Mouse (Mus musculus) urinary bladder, postnatal 10 days (tissue): ENCODE results near the gene Dio3.

Source experiments
- DNase-seq: peaks from one replicate; pipeline ENCODE4 v3.0.0; 2022; ENCODE audit warnings: low spot score

The Dio3 gene

DNA sequence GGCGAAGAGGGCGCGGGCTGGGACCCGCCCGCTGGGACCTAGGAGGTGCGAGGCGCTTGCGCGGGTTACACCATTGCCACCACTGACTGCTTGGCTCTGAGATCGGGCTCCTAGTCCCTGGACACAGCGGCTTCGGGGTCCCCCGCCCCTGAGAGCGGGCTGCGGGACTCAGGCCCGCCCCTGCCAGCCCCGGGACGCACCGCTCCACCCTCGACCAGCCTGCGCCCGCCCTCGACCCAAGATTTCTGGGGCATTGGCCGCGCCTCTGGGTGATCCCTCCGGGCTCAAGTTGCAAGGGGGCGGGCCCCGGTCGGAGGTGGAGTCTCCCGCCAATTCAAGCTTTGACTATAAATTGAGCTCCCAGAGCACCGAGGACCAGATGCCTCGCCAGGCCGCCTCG is at the start of gene Dio3:
Dio3 (plus strand) TSS at position 216 of the 400 bp plus-strand sequence.
- DNase-seq: peak; percentile 23

DNA sequence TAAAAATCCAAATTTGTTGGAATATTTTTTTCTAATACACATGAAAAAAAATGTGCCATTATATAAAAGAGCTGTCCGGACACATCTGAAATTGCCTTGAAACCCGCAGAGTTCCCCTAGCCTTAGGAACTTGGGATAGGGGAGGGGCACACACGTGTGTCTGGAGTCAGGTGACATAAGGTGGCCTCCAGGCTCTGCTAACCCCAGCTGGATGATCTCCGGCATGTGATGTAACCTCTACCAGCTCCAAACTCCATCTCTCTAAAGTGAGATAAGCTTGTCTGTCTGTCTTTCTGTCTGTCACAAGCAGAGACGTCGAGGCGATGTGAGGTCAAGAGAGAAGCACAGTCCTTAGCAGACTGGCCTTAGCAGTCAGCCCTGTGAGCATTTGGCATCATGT is 48.6 kb upstream of the Dio3 start:
- no peak for DNase-seq

DNA sequence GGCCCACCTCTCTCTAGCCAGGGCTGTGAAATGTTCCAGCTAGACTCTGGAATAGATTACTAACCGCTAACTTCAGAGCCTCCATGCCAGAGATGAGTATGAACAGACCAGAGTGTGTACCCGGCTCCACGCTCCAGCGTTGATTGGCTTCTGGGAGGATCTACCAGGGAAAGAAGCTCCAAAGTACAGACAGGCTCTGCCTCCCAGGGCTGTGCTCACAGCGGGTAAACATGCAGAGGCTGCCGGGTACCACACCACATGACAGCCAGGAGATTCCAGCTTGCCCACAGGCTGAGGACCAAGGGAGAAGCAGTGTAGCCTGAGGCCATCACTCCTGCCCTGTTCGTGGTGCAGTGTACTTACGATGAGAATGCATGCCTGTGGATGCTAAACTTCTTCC is 48.1 kb upstream of the Dio3 start:
- no peak for DNase-seq

DNA sequence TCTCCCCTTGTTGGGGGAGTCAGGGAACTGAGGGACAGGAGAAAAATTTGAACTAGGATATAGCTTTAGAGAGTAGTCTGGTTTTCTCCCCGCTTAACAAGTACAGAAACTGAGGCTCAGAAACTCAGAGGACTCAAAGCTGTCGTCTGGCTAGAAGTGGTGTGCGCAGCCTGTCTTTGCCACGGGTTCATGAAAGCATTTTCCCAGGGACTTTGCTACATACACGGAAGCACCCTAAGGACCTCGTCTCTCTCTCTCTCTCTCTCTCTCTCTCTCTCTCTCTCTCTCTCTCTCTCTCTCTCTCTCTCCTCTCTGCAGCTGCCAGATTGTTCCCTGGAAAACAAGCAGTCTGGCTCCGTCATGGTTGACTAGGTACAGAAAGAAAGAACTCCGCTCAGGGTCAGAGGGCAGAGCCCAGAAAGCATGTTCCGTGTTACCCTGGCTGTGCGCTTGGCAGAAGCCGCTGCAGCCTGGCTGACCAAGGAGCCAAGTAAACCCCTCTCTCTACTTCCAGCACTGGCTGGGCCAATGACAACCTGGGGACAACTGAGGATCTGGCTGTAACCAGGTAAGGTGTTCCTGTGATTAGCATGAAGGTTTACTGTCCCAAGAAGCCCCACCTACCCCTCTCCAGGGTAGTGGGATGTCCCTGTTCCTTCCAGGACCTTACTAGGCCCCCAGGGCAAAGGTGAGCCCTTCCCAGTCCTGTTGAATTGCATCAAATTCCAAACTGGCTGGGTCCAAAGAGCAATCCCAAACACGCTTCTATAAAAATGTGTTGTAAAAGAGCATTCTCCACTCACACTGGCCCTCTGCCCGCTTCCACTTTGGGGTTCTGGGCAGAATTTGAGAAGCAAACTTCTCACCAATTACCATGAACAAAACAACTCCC is 46.9 kb upstream of the Dio3 start:
- no peak for DNase-seq

DNA sequence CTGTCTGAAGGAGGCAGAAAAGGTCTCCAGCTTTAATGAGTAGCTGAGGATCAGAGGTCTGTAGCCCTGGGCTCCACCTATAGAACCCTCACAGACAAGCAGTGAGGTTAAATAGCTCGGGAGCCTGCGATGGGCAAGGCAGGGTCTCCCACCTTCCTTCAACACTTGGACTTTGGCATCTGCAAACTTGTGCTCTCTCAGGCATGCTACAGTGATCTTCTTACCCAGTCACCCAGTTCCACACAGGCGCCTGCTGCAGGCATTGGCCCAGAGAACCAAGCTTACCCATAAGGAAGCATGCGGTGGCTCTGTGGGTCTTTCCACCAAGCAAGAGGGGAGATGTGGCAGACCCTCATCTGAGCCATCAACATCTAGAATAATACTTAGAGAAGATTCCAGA is 43.0 kb upstream of the Dio3 start:
- no peak for DNase-seq

DNA sequence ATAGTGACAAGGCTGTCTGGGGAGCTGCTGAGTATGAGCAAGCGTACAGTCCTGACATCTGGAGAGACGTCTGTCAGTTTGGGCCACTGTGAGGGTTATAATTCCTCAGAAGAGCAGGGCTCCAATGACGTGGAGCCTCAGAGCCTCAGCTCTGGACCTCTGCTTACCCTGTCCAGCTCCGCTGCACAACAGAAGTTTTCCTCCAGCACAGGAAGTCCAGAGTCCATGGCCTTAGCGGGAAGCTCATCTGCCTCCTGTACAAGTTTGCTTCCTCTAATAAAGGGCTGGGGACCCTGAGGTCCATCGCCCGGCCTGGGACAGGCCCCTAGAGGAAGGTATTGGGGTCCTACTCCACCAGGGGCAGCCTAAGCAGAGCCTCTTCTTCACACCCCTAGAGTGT is 41.8 kb upstream of the Dio3 start:
- no peak for DNase-seq

DNA sequence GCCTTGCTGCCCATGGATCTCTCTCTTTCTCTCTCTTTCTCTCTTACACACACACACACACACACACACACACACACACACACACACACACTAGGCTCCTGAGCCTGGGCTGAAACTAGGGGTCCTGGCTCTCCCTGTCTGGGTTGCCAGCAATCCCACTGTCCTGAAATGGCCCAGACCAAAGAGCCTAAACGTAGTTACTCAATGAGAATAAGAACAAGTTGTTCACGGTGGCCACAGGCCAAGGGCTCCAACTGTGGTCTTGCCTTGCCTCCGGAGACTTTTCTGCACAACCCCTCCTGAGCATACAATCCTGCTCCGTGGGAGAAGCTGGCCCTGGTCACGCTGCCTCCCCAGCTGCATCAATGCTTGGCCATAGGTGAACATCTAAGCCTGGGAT is 39.5 kb upstream of the Dio3 start:
- no peak for DNase-seq

DNA sequence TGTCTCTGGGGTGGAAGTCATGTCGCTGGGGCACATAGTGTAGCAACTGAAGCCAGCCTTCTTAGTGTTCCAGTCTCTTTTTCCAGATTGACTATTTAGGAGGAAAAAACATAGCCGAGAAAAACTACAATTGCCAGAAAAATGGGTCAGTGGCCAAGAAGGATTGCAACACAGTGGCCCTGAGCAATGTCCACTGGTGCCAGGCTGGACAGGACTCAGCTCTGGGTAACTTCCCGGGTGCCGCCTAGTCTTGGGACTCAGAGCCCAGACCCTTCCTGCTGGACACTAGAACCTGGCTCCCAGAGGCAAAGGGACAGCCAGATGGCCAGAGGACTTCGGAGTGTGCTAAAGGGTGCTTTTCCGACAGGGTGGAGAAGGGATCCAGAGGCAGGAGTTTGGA is 34.3 kb upstream of the Dio3 start:
- no peak for DNase-seq

DNA sequence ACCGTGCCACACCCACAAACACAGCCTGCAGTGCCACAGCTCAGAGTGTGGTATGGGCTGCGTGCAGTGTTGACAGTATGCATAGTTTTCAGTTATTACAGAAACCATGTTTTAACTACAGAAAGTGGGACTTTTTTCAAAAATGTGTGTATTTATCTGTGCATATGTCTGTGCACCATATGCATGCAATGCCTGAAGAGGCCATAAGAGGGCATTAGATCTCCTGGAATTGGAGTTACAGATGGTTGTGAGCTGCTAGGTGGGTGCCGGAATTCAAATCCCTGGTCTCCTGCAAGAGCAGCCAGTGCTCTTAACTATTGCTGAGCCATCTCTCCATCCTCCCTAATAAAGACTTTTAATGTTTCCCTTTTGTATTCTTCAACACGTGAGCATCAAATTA is 33.4 kb upstream of the Dio3 start:
- DNase-seq: no peak

DNA sequence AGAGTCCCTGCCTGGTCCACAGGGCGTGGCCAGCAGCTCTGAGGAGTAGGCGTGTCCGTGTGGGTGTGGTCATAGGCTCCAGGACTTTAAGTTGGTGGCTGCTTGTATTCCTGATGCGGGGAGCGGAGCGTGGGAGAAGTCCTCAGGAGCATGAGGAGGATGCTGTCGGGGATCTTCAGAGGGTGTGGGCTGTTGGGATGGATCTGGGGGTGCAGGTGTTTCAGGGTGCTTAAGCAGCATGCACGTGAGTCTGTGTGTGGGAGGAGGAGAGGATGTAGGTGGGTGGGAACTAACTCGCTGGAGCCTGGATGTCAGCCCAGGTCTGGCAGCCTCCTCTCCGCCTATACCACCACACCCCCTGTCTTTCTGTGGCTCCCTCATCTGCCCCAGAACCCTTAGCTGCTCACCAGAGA is 26.7 kb upstream of the Dio3 start:
- DNase-seq: no peak

DNA sequence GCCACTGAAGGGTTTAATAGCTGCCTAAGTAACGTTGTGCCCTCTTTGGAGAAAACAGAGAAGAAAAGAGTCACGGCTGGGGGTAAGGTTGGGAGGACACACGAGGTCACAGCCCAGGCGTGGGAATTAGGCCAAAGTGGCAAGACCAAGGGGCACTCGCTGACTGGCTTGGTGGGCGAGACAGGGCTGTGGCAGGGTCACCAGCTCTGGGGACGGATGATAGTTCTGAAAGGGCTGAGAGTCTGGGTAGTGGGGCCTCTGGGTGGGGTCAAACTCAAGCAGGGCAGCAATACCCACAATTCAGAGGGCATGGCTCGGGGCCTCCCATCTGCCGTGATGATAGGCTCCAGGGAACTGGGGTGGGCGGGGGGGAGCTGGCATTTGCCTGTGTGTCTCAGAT is 23.1 kb upstream of the Dio3 start:
- DNase-seq: no peak

DNA sequence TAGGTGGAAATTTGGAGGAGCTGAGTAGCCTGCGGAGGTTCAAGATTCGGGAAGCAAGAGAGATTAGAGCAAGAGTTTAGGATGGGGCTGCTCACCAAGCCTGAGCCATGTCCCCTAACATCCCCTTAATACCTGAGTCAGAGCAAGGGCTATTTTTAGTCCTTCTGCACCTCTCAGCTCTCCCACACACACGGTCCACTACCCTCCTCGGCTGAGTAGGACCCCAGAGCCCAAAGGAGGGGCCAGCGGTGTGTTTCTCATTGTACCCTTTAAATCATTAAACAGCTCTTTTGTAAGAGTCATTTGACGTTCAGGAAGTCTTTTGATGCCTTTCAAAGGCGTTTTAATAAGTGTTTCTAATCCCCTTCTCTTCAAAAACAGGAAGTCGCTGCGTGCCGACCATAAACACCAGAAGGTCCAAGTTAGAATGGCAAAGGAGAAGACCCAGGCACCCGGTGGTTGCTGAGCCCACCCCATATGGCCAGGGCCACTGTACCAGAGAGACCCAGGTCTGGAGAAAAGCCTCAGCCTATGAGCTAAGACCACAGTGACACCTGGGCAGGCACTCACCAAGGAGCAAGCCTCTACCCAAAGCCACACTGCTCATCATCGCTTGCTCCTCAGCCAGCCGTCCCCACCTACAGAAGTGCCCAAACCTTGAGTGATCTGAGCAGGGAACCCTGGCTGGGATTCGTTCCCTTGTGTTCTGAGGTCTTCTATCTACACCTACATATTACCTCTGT is 22.2 kb upstream of the Dio3 start:
- no peak for DNase-seq

DNA sequence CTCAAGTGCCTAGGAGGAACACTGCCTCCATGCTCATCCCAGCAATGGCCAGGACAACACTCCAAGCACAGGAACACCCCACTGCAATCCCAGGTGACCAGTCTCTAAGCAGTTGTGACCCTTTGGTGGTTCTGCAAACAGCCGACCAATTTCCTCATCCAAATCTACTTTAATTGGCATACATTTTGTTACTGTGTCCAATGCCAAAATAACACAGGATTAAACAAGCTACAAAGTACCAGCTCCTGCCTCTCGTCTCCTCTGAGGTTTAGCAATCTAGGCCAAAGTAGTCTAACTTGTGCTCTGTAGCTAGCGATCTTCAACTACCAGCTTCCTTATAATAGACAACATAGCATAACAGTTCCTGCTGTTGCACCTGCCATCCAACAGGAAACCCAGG is 10.6 kb upstream of the Dio3 start:
- DNase-seq: no peak

DNA sequence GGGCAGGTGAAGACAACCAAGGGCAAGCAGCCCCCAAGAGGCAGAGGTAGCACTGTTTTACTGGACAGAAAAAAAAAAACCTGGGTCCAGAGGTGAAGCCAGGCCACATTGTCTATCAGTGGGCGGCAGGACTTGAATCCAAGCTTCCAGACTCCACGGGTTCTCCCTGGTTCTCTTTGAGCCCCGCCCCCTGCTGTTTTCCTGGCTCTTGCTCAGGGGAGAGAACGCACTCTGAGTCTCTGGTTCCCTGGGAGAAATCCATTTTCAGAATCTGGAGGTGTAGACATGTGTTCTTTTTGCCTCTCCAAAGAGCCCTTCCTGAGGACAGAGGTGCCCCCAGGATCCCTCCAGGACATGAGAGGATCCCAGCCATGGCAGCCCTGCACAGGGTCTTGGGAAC is 9.2 kb upstream of the Dio3 start:
- DNase-seq: no peak

DNA sequence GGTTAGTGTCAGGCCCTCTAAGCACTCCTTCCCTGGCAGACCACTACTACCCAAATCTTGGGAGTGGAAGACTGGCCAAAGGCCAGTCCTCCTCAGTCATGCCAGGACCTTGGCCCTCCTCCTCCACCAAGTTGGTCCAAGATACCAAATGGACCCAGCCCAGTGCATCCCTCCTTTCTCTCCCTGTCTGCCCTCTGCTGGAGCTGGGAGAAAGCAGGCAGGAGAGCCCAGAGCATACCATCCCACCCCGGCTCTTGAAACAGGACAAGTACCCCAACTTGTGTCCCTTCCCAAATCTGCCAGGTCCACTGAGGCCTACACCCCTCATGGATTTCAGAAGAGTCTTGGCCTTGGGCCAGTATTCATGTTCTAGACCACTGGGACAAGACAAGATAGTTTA is 2.8 kb upstream of the Dio3 start:
- DNase-seq: no peak

DNA sequence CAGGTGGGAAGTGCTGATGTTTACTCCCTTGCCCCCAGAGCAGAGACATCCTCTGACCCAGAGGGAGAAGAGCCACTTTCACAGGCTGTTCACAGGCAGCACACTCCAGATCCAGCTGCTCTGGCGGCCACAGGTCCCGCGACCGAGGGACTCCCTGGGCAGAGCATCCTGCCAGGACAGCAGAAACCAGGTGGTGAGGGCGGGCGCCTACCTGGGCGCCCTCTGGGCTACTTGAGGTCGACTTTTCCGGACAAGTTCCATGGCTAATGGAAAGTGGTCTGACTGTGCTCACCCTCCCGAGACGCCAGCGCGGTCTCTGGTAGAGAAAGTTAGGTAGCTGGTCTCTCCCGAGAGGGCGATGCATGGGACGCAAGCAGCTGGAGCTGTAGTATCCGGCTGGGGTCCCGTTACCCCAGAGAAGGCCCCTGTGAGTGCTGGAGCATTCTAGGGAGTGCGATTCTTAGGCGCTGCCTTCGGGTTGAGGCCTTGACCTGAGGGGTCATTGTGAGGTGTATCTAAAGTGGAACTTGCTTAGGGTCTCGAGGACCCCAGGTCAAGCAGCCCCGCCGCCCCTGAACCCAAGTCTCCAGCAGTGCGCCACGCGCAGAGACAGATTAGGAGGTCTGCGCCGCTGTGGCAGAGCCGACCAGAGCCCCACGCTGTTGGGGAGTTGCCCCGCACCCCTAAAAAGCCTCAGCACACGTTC is 1.5 kb upstream of the Dio3 start:
- DNase-seq: no peak

DNA sequence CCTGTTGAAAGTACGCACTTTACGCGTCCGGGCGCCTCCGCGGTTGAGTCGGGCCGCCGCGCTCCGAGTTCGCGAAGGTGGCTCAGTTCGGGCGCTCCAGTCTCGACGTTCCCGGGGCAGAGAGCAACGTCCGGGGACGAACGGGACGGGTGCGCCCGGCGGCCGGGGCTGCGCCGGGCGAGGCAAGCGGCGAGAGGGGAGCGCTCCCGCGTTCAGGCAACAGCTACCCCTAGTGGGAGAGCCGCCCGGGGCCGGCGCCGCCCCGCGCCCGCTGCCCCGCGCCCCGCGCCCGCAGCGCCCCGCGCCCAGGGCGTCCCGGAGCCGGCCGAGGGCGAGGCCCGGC is 932 bp upstream of the Dio3 start:
- DNase-seq: no peak

DNA sequence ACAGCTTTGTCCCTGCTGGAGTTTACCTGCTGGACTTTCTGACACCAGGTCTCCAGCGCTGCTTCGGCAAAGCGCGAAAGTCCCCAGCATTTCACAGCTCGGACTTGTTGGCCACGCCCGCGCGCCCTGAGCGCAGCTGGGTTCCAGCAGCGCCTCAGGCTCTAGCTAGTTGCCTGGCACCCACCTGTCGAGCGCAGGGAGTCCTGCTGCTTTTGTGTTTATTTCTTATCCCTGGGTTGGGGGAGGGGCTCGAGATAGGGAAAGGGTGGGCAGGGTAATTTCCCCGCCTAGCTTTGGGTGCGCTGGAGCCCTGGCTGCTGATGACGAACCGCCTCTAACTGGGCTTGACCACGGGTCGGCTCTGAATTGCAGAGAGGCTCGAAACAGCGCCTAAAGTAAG is 1.5 kb downstream of the Dio3 start:
- no peak for DNase-seq

DNA sequence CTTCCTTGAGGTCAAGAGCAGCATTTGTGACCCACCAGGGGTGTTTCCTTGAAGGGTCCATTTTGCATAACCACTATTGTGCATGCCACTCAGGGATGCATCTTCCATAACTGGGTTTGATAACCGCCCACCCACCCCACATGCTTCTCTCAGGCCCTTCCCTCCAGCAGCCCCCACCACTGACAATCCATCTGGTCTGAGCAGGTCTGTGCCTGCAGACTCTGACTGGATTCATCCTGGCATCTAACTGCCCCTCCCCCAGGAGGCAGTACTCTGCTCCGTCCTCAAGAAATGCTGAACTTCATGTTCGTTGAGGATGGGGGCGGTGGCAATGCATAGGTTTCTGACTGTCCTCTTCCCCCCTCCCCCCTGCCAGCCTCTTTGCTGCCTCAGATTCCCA is 4.9 kb downstream of the Dio3 start:
- DNase-seq: no peak

DNA sequence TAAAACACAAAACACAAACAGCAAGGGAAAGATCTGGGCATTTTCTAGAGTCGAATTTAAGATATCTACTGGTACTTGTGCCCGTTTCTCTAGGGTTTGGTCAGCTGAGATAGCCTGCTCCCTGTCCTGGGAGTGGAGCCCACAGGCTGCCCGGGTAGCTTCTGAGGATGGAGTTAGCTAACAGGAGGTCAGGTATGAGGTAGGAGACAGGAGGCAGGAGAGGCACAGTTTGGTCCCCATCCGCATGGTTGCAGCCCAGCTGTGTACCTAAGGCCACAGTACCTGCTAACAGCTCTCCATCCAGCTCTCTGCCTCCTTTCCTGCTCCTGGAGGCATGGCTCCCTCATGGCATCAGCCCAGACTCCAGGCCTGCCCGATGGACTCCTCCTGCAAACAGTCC is 13.9 kb downstream of the Dio3 start:
- DNase-seq: no peak

DNA sequence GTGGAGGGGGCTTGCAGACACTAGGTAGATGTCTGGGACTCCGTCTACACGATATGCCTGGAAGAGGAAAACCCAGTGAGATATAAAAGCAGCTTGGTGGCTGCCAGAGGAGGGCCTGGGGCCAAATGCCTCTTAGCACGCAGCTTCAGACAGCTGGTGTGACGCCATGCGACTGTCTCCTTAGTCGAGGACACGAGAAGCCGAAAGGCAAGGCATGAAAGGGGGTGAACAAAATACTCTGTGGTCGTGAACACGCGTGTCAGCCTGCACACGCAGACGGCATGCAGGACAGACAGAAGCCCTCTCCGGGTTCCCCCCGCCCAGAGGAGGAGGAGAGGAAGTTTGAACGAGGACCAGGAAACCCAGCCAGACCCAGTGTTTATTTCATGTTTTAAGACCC is 16.0 kb downstream of the Dio3 start:
- no peak for DNase-seq

DNA sequence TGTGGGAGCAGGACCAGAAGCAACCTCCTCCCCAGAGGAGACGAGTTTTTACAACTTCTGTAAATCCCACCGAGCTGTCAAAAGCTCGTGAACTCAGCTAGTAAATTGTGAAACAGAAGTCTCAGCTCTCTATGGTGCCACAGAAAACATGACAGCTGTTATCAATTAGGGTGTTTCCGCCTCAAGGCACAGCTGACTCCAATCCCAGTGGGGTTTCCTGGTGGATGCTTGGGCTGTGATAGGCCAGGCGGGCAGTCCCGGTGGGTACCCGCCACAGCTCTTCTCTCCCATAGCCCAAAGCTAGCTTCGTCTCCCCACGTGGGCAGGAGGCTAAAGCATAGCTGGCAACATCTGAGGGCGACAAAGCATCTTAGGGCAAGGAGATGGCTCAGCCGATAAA is 19.8 kb downstream of the Dio3 start:
- no peak for DNase-seq

DNA sequence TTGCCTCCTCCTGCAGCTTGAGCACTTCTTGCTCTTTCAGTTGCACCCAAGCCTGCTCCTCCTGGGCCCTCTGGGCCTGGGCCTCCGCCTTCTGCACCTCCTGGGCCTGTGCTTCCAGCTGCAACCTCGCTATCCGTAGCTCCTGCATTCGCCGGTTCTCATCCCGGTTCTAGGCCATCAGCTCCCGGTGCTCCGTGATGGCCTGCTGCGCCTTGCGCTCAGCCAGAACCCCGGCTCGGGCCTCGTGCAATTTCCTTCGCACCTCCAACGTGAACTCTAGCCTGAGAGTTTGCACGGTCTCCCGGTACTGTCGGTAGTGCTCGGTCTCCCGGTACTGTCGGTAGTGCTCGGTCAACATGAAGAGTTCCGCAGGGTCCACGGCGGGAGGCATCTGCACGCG is 40.8 kb downstream of the Dio3 start:
- DNase-seq: no peak
